Mouse (Mus musculus): ENCODE measurements around the gene Gm9747.

The Gm9747 gene

GRCm38 (mm10) chr1:82258331-82258730 lies 25.4 kb downstream of the Gm9747 start:
- no peak for DNase-seq

DNA sequence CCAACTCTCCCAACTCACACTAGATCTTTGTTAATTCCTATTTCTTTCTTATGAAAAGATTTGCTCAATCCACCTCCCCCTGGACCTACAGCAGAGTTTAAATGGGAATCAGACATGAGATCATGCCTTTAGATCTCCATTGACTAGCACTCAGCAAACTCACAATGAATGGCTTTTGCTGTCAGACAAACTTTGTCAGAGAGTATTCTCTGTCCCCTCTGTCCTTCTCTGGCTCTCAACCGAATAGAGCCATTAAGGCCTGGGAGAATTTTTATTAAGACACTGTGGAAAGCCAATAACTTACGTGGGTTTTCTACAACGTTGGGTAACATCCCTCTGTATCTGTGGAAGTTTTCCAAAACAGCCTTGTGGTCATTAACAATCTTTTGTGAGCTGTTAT lies 27.1 kb downstream of the Gm9747 start:
- DNase-seq = no peak

DNA sequence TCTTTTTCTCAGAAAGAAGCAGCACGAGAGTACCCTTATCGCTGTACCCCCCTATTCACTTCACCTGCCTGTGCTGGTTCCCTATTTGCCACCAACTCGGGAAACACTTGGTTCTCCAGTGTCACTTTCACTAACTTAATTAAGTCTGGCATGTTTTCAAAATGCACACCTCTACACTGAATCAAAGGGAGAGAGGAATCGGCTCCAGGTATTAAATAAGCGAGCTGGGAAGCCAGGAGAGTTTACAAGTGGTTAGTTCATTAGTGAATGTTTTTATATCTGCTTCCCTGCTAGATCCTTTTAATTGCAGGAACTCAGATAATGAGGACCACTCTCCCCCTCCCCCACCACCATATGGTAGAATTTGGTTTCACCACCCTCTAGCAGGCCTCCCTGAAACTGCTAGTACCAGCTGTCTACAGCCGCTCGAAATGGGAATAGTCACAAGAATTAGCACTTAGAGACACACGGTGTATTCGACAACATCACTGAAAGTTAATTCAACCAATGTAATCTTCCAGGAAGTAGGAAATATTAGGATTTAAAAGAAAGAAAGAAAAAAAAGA lies 28.2 kb downstream of the Gm9747 start:
- DNase-seq = no peak

- DNase-seq = no peak
Observed at GRCm38 (mm10) chr1:82261638-82262037, 28.7 kb downstream of the Gm9747 start.

DNA sequence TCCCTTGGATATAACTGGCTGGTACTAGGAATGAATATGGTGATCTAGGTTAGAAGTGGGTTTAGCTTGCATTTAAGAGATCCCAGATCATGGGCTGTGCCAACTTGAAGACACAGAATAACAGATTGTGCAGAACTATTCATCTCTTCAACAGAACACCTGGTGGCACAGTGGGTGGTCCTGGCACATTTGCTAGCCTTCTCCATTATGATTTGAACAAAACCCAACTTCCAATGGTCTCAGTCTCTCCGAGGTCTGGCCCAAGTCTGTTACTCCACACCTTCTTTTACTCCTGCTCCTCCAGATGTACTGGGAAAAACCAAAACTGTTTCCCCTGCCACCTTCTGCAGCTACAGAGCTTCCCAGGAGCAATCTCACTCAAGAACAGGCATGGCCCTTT lies 29.4 kb downstream of the Gm9747 start:
- no peak for DNase-seq

- DNase-seq = no peak
Observed at GRCm38 (mm10) chr1:82267547-82267946, 34.6 kb downstream of the Gm9747 start.

- no peak for DNase-seq
Observed at GRCm38 (mm10) chr1:82272231-82272630, 39.3 kb downstream of the Gm9747 start.

DNA sequence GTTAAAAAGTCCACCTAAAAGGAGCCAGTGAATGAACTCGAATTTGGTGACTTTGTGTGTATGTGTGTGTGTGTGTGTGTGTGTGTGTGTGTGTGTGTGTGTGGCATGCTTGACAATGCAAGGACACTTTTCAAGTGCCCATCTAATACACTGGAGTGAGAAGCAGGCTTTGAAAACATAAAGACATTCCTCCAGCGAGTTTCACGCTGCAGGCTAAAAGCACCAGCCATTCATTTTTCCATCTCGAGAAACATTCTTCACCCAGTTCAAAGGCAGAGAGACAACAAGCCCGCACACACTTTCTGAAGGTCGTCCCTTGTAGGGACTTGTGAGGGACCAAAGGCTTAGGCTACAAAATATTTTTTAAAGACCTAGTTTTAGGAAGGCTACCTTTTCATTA lies 40.6 kb downstream of the Gm9747 start:
- DNase-seq = no peak

DNA sequence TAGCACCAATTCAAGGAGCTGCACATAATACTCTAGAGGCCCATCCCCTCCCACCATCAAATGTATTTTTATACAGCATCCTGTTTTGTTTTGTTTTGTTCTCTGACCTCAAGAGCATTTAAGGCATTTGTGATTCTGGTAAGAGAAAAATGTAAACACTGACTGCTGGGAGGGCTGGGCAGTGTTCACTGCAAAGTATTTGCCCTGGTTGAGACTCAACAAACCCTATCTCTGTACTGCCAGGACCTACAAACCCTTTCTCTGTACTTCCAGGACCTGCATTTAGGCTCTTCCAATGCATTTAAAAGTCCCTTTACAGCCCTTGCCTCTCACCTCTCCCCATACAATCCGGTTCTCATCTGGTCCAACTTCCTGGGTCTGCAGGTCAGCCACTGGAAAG lies 41.4 kb downstream of the Gm9747 start:
- DNase-seq = no peak

DNA sequence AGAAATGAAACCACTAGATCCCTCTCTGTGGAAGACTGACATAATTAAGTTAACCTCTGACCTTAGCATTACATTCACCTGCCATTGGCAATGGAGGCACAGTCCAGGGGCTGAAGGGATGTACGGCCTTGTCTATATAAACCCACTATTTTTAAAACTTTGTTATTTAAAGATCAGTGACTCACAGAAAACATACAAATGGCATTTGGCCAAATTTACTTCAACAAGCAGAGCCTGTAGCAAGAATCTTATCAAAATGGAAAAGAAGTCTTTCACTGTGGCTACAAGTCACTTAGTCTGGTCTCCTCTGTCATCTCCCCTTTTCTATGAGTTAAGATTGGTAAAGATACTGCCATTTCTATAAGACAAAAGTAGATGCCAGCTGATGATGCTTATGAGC lies 46.9 kb downstream of the Gm9747 start:
- DNase-seq = no peak

DNA sequence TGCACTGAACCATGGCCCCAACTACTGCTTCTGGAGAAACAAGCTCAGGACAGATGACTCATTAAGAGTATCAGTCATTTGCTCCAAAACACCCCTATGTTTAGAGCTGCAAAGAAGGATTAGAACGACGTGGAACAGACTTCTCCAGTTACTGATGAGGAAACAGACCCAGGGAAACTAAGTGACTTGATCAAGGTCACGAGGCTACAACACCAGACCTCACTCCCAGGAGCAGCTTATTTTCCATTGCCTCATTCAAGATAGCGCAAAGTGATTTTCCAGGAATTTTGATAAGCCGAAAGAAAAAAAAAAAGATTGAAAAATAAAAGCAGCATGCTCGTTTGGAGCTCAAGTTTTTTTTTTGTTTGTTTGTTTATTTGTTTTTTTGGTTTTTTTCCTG lies 48.9 kb downstream of the Gm9747 start:
- DNase-seq = no peak

DNA sequence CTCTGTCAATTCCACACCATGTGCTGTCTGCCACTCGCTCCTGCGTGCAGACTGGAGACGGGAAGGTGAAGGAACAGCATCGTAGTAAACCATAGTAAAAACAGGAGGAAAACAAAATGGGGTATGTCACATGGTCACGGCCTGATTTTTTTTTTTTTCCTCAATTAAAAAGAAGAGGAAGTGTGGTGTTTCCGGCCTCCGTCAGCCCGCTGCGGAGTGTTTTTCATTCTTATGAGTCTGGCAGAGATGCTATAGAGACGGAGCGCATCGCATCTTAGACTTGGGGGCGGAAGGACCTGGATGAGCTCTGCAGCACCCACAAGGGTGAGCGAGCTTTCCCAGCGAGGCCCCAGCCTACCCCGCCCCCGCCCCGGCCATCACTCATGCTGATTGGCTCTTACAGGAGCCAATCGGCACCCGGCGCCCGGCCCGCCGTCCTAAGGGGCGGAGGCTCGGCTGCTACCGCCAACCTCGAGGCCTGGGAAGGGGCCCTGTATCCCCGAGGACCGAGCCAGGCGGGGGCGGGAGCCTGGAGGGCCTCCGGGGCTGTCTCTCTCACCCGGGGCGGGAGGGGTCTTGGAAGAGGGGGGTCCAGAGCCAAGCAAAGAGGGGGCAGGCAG lies 50.2 kb downstream of the Gm9747 start:
- peak; percentile 88 for DNase-seq

GRCm38 (mm10) chr1:82283901-82284301 lies 51.0 kb downstream of the Gm9747 start:
- peak; percentile 47 for DNase-seq

DNA sequence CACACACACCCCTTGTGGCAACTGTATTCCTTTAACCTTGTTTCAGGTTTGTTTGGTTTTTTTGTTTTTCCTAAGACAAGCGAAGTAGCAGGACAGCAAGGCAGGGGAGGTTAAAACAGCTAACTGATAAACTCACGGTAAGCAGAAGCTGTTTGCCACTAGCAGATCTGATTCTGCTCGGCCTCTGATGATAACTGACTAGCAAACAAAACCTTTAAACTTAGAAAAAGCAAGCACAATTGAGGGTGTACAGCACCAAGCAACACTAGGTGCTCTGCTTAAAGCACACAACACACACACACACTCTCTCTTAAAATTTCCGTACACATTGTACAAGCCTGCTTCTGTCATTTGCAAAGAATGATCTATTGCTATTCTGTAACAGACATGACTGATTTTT lies 51.5 kb downstream of the Gm9747 start:
- DNase-seq = no peak

Data from kidney, adult 9 months (tissue).